In genomic region chr17:75161062-75161461, GRCm38 (mm10) we compare ENCODE assay signal across 22 mouse cellular contexts.
DNase-seq lines count a peak whose midpoint lies in the region; ATAC-seq and TF ChIP-seq lines count a peak whose summit lies in the region.
"Had no signal": no experiment of that assay in that cellular context is flagged by ENCODE, and none has a peak within 500 bp of the region (broad histone marks: within the 10 kb centered on the region; RNA-seq: fewer than 3 reads in every experiment).

No protein-coding gene starts in this region.

- TF ChIP-seq CTCF in kidney, adult 2 months (conservative IDR thresholded peaks at IDR 0.05; ENCODE audit: insufficient read depth, insufficient read length, low read depth, low read length), result no peak
- no peak for TF ChIP-seq CTCF in kidney, postnatal 0 days (IDR thresholded peaks at IDR 0.05; ENCODE audit: low read depth)

- no peak overlapping the region for H3K4me3 ChIP-seq in kidney, embryonic 14.5 days (ENCODE audit: low read length)
- no peak overlapping the region for H3K4me3 ChIP-seq in kidney, adult 2 months (ENCODE audit: insufficient read depth, low read depth, low read length)
- no peak overlapping the region for H3K4me3 ChIP-seq in kidney, embryonic 15.5 days (replicated peaks)
- H3K4me3 ChIP-seq in kidney, embryonic 16.5 days (ENCODE audit: low read length), result no peak overlapping the region
- H3K4me3 ChIP-seq in kidney, postnatal 0 days (replicated peaks; ENCODE audit: low read depth, low read length), result no peak overlapping the region

- ATAC-seq in kidney, embryonic 14.5 days (ENCODE audit: low FRiP score, low TSS enrichment), result peak; percentile 55; the same call in 1 of the 2 replicates
- ATAC-seq in kidney, embryonic 15.5 days (replicated peaks; ENCODE audit: low FRiP score), result 0 out of 2 replicates have a peak, but pooled peaks have one; percentile 44
- ATAC-seq in kidney, embryonic 16.5 days (ENCODE audit: low FRiP score, low TSS enrichment), result 0 out of 2 replicates have a peak, but pooled peaks have one; percentile 30
- ATAC-seq in kidney, postnatal 0 days (replicated peaks; ENCODE audit: low FRiP score, low read depth), result no peak; the same call in 1 of the 2 replicates
- ATAC-seq: activated CD4-positive, CD25-positive, alpha-beta regulatory T cell, adult 4 months; CD4-positive, CD25-positive, alpha-beta regulatory T cell, adult 4 months; Patski had no signal

- no peaks in the 10 kb centered on the region for H3K36me3 ChIP-seq in kidney, embryonic 14.5 days (ENCODE audit: control insufficient read depth, insufficient read depth, low read length)
- no peaks in the 10 kb centered on the region for H3K36me3 ChIP-seq in kidney, adult 2 months (ENCODE audit: control insufficient read depth, insufficient read depth, low read length)
- H3K36me3 ChIP-seq in kidney, embryonic 15.5 days, result 0 out of 2 replicates have a peak, but pooled peaks cover 5% of the 10 kb centered on the region
- peaks cover 2% of the 10 kb centered on the region; the same call in 1 of the 2 replicates for H3K36me3 ChIP-seq in kidney, embryonic 16.5 days (ENCODE audit: insufficient read depth, low read length)
- H3K36me3 ChIP-seq in kidney, postnatal 0 days (ENCODE audit: insufficient read depth, low read length), result no peaks in the 10 kb centered on the region
- H3K36me3 ChIP-seq: G1E had no signal

- no peaks in the 10 kb centered on the region for H3K4me1 ChIP-seq in kidney, embryonic 14.5 days (ENCODE audit: control insufficient read depth, insufficient read depth, low read length)
- H3K4me1 ChIP-seq in kidney, adult 2 months (ENCODE audit: control insufficient read depth, insufficient read depth, low read length), result no peaks in the 10 kb centered on the region
- H3K4me1 ChIP-seq in kidney, embryonic 15.5 days, result peaks cover 13% of the 10 kb centered on the region; the same call in 1 of the 2 replicates
- 0 out of 2 replicates have a peak, but pooled peaks cover 2% of the 10 kb centered on the region for H3K4me1 ChIP-seq in kidney, embryonic 16.5 days (ENCODE audit: insufficient read depth, low read length)
- H3K4me1 ChIP-seq in kidney, postnatal 0 days (replicated peaks; ENCODE audit: insufficient read depth, low read length), result 0 out of 2 replicates have a peak, but pooled peaks cover 6% of the 10 kb centered on the region

- no peak overlapping the region for H3K9ac ChIP-seq in kidney, embryonic 14.5 days (ENCODE audit: low read depth, low read length)
- no peak overlapping the region for H3K9ac ChIP-seq in kidney, embryonic 15.5 days
- H3K9ac ChIP-seq in kidney, embryonic 16.5 days (replicated peaks; ENCODE audit: low read length), result no peak overlapping the region
- no peak overlapping the region for H3K9ac ChIP-seq in kidney, postnatal 0 days (ENCODE audit: low read depth, low read length)

- no peak overlapping the region for H3K27ac ChIP-seq in kidney, embryonic 14.5 days (ENCODE audit: low read depth, low read length)
- H3K27ac ChIP-seq in kidney, adult 2 months (ENCODE audit: insufficient read depth, low read depth, low read length), result no peak overlapping the region
- no peak overlapping the region for H3K27ac ChIP-seq in kidney, embryonic 15.5 days
- H3K27ac ChIP-seq in kidney, embryonic 16.5 days (ENCODE audit: low read length), result no peak overlapping the region
- no peak overlapping the region for H3K27ac ChIP-seq in kidney, postnatal 0 days

- DNase-seq in kidney, adult 2 months, result no peak
- DNase-seq in kidney, postnatal 25 days, result no peak
- no peak for DNase-seq in kidney, postnatal 10 days
- DNase-seq in kidney, postnatal 0 days (ENCODE audit: low spot score), result peak; percentile 55
- DNase-seq in kidney, postnatal 36 days, result no peak
- DNase-seq: adrenal gland, adult 2 months; adrenal gland, adult 8-10 months; adrenal gland, postnatal 10 days; adrenal gland, postnatal 14 days; adrenal gland, postnatal 25 days; adrenal gland, postnatal 36 days; B cell, adult 2 months; cerebellum, adult 11 months; cerebellum, adult 11-12 months had no signal

- H3K27me3 ChIP-seq in kidney, embryonic 14.5 days (ENCODE audit: control insufficient read depth, insufficient read depth, low read length), result no peaks in the 10 kb centered on the region
- H3K27me3 ChIP-seq in kidney, adult 2 months (replicated peaks; ENCODE audit: control insufficient read depth, insufficient read depth, low read length), result no peaks in the 10 kb centered on the region
- no peaks in the 10 kb centered on the region for H3K27me3 ChIP-seq in kidney, embryonic 15.5 days
- H3K27me3 ChIP-seq in kidney, embryonic 16.5 days (ENCODE audit: insufficient read depth, low read length), result no peaks in the 10 kb centered on the region
- no peaks in the 10 kb centered on the region for H3K27me3 ChIP-seq in kidney, postnatal 0 days (ENCODE audit: insufficient read depth, low read length)
- H3K27me3 ChIP-seq: CH12.LX, Patski had no signal

- TF ChIP-seq POLR2A in kidney, adult 2 months (IDR thresholded peaks at IDR 0.05; ENCODE audit: low read depth, low read length), result no peak

- H3K4me2 ChIP-seq in kidney, embryonic 14.5 days (replicated peaks; ENCODE audit: low read depth, low read length), result no peak overlapping the region
- no peak overlapping the region for H3K4me2 ChIP-seq in kidney, embryonic 15.5 days
- H3K4me2 ChIP-seq in kidney, embryonic 16.5 days (replicated peaks; ENCODE audit: low read depth, low read length), result no peak overlapping the region
- H3K4me2 ChIP-seq in kidney, postnatal 0 days (ENCODE audit: low read length), result no peak overlapping the region

- 72% methylated on average over 10 of the region's 10 CpGs for WGBS in kidney, embryonic 14.5 days
- 64% methylated on average over 10 of the region's 10 CpGs for WGBS in kidney, adult 2 months
- 75% methylated on average over 10 of the region's 10 CpGs for WGBS in kidney, embryonic 15.5 days
- WGBS in kidney, embryonic 16.5 days, result 68% methylated on average over 10 of the region's 10 CpGs
- WGBS in kidney, postnatal 0 days, result 69% methylated on average over 10 of the region's 10 CpGs

- no peaks in the 10 kb centered on the region for H3K9me3 ChIP-seq in kidney, embryonic 14.5 days (ENCODE audit: control insufficient read depth, low read length)
- no peaks in the 10 kb centered on the region for H3K9me3 ChIP-seq in kidney, embryonic 15.5 days (replicated peaks)
- no peaks in the 10 kb centered on the region for H3K9me3 ChIP-seq in kidney, embryonic 16.5 days (ENCODE audit: low read length)
- no peaks in the 10 kb centered on the region for H3K9me3 ChIP-seq in kidney, postnatal 0 days (replicated peaks; ENCODE audit: low read length)
